Mouse (Mus musculus) ES-Bruce4 (cell line): ENCODE results near the gene Tfpt.

Source experiments
- CTCF ChIP-seq: IDR thresholded peaks from one replicate; pipeline ENCODE4 v1.8.1; 2011; ENCODE audit warnings: low read depth, low read length
- EP300 ChIP-seq: IDR thresholded peaks from 2 replicates; pipeline ENCODE4 v1.6.1; 2011; ENCODE audit warnings: low read depth, low read length; ENCODE audit not compliant: insufficient read depth
- POLR2A ChIP-seq: IDR thresholded peaks from one replicate; pipeline ENCODE4 v1.8.1; 2011; ENCODE audit warnings: low read length; ENCODE audit not compliant: insufficient read depth

DNA sequence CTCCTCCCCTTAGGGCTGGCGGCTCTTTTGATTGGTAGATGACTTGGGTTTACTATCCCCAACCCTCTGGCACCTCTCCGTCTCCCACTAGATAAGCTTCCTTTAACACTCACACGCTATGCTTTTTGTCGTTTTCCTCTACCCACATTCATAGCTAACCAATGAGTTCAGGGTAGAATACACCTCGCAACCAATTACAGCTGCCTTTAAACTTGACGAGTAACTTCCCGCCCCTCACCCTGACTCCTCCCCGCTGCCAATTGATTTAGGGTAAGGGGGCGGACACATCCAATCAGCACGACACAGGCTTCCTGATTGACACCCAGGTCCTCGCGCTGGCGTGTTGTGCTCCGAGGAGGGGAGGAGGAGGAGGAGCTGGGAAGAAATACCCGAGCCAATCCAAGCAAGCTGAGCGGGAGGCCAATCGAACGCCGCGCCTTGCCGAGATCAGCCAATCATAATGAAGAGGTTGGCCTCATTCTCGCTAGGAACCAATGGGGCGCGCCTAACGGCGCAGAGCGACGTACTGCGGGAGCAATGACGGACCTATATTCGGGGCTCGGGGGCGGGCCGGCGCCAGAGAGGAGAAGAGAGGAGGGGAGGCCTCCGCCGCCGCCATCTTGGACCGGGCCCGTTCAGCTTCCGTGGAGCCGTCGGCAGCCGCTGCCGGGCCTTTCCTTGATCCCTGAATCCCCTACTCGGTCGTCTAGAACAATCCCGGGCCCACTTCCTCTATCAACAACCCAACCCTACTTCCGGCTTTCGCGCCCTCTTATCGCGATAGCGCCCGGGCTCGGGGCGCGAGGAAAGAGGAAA, 15.2 kb upstream of the Tfpt start, which contains the start of gene Cnot3:
- TF ChIP-seq EP300 (no peak), POLR2A (no peak), CTCF (no peak)
